Mouse (Mus musculus) midbrain, embryonic 16.5 days (tissue): ENCODE measurements at regions not wholly inside any gene's neighbourhood (a gene's known extent, or its start where the extent isn't known, plus 50 kb on each side); places are given as distances from the start of the nearest gene placed in this dataset.

Source experiments
- ATAC-seq: fragments of 200-750 bp; cut with Nextera tagmentation; 2 replicates; pipeline ENCODE4 v1.8.0; 2017; ENCODE audit warnings: moderate TSS enrichment
- H3K27ac ChIP-seq: fragments of 300-500 bp; sonication (generic); 2 replicates; pipeline ENCODE4 v1.5.1; 2014; ENCODE audit warnings: mild to moderate bottlenecking, low read length, mixed read lengths
- H3K27me3 ChIP-seq: fragments of 300-500 bp; sonication (generic); 2 replicates; pipeline ENCODE4 v1.6.1; 2014; ENCODE audit warnings: low read depth, low read length, mixed read lengths; ENCODE audit not compliant: control insufficient read depth, insufficient read depth
- H3K36me3 ChIP-seq: fragments of 300-500 bp; sonication (generic); 2 replicates; pipeline ENCODE4 v1.6.1; 2014; ENCODE audit warnings: mild to moderate bottlenecking, low read length, moderate library complexity, mixed read lengths; ENCODE audit not compliant: control insufficient read depth, insufficient read depth
- H3K4me1 ChIP-seq: fragments of 300-500 bp; sonication (generic); 2 replicates; pipeline ENCODE4 v1.6.1; 2014; ENCODE audit warnings: mild to moderate bottlenecking, low read length, mixed read lengths; ENCODE audit not compliant: control insufficient read depth, insufficient read depth
- H3K4me2 ChIP-seq: fragments of 300-500 bp; sonication (generic); 2 replicates; pipeline ENCODE4 v1.6.1; 2014; ENCODE audit warnings: mild to moderate bottlenecking, low read length, mixed read lengths
- H3K4me3 ChIP-seq: fragments of 300-500 bp; sonication (generic); 2 replicates; pipeline ENCODE4 v1.5.1; 2014; ENCODE audit warnings: low read depth, mild to moderate bottlenecking, low read length, moderate library complexity, mixed read lengths
- H3K9ac ChIP-seq: fragments of 300-500 bp; sonication (generic); 2 replicates; pipeline ENCODE4 v1.6.1; 2014; ENCODE audit warnings: low read depth, low read length, mixed read lengths
- H3K9me3 ChIP-seq: fragments of 300-500 bp; sonication (generic); replicated peaks from 2 replicates; pipeline ENCODE4 v1.6.1; 2014; ENCODE audit warnings: mild to moderate bottlenecking, low read length, mixed read lengths; ENCODE audit not compliant: control insufficient read depth, poor library complexity, severe bottlenecking
- WGBS: fragments of 180-500 bp; shearing (Covaris S2); extraction: QIAGEN DNeasy Blood & Tissue Kit; methylation state at CpG from one replicate; pipeline ENCODE4 v1.1.7; 2014; 5-methylcytosine and 5-hydroxymethylcytosine counted together

GRCm38 (mm10) chr9:69814432-69814831 lies 53.7 kb upstream of the Foxb1 start:
- Histone ChIP-seq H3K36me3 (no peaks in the 10 kb centered on the region), H3K4me1 (no peaks in the 10 kb centered on the region), H3K27me3 (no peaks in the 10 kb centered on the region), H3K27ac (no peak overlapping the region), H3K9ac (no peak overlapping the region), H3K9me3 (no peaks in the 10 kb centered on the region), H3K4me2 (no peak overlapping the region), H3K4me3 (no peak overlapping the region)
- 61% methylated on average over 3 of the region's 3 CpGs for WGBS
- no peak for ATAC-seq

DNA sequence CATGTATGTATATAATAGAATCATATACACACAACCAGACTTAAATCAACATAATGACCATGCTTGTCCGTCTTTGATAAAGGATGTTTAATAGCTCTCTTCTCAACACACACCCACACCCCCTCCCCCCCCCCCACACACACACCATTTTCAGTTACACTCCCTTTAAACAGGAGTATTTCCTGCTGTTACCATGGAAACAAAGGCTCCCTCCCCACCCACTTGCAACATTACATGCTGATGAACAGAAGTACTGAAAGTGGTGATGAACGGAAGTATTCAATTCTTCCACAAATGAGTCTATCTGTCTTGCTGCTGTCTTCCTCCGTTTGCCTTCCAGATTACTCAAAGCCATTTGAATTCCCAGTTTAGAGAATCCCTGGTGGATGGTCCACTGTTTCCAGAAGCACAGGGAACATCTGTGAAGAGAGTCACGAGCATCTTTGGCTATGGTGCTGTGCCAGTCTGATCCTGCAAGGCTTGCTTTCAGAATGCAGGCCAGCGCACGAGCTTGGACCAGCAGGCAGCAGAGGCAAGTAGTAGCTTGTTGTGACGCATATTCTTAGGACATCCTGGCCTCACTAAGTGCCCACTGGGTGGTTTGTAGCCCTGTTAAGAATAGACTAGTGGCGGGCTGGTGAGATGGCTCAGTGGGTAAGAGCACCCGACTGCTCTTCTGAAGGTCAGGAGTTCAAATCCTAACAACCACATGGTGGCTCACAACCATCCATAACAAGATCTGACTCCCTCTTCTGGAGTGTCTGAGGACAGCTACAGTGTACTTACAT lies 62.6 kb upstream of the Foxb1 start:
- Histone ChIP-seq H3K9ac (no peak overlapping the region), H3K9me3 (no peaks in the 10 kb centered on the region), H3K27ac (no peak overlapping the region), H3K4me1 (peaks cover 2% of the 10 kb centered on the region; the same call in 1 of the 2 replicates), H3K36me3 (no peaks in the 10 kb centered on the region), H3K4me2 (no peak overlapping the region), H3K4me3 (no peak overlapping the region), H3K27me3 (no peaks in the 10 kb centered on the region)
- 77% methylated on average over 9 of the region's 9 CpGs for WGBS
- no peak for ATAC-seq

DNA sequence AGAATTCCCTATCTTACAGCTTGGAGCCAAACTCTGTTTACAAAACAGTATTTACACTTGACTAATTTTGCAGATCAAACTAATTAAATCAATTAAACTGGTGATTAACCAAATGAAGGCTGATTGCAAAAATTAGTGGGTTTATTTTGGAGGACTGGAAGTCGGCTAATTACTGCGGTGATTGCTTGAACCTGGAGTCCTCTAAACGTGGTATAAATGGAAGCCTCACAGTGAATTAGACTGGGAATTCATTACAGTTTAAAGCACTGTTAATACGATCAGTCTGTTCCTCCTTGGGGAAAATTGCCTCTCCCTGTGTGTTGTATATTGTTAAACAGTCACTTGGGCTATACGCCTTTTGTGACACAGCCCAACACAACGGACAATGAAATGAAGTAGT lies 67.7 kb upstream of the Foxb1 start:
- Histone ChIP-seq H3K27ac (no peak overlapping the region), H3K27me3 (no peaks in the 10 kb centered on the region), H3K4me3 (no peak overlapping the region), H3K36me3 (no peaks in the 10 kb centered on the region), H3K4me1 (peaks cover under 1% of the 10 kb centered on the region; the same call in 1 of the 2 replicates), H3K9ac (no peak overlapping the region), H3K4me2 (no peak overlapping the region), H3K9me3 (no peaks in the 10 kb centered on the region)
- 61% methylated on average over 6 of the region's 6 CpGs for WGBS
- ATAC-seq: no peak

- Histone ChIP-seq H3K4me3 (no peak overlapping the region), H3K27ac (no peak overlapping the region), H3K4me2 (no peak overlapping the region), H3K4me1 (no peaks in the 10 kb centered on the region), H3K36me3 (no peaks in the 10 kb centered on the region), H3K9ac (no peak overlapping the region), H3K9me3 (no peaks in the 10 kb centered on the region), H3K27me3 (no peaks in the 10 kb centered on the region)
- WGBS: 88% methylated on average over 4 of the region's 4 CpGs
- ATAC-seq: no peak
Observed at GRCm38 (mm10) chr9:69835396-69835795, 74.7 kb upstream of the Foxb1 start.

DNA sequence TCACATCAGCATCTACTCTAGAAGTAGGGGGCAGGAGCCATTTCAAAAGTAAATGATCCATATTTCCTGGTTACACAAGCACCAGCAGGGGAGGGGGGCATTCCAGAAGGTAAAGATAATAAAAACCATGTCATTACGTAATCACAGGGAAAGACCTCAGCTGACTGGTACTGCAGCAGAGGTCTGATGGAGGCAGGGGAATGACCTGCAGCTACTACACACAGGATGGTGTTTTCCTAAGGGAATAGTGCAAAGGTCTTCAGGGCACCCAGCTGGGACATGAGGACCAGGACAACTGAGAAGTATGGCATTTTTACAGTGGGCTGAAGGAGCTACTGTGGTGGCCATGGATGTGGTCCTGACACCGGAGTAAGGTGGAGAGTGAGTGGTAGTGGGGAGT lies 78.5 kb upstream of the Foxb1 start:
- Histone ChIP-seq H3K9ac (no peak overlapping the region), H3K27ac (no peak overlapping the region), H3K9me3 (no peaks in the 10 kb centered on the region), H3K36me3 (no peaks in the 10 kb centered on the region), H3K4me2 (no peak overlapping the region), H3K4me1 (no peaks in the 10 kb centered on the region), H3K27me3 (no peaks in the 10 kb centered on the region), H3K4me3 (no peak overlapping the region)
- ATAC-seq: no peak
- 86% methylated on average over 2 of the region's 2 CpGs for WGBS

DNA sequence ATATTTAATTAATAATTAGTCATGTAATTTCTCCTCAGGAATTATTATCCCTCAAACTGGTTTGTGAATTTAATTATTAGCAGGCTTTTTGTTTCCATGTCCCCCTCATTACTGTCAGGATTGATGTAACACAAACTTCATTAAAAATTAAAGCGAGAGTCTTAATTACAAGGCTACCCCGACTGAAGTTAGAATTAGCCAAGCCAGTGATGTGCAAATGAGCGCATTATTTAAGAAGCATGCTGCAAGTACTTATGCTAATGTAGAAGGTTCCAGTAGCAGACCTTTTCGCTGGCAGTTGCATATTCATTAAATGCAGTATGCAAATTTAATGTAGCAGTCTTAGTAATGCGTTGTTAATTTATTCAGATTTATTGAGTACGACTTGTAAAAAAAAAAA lies 84.0 kb upstream of the Foxb1 start:
- 0 out of 2 replicates have a peak, but pooled peaks cover 4% of the 10 kb centered on the region for H3K4me1 ChIP-seq
- no peak overlapping the region for H3K4me2 ChIP-seq
- H3K9ac ChIP-seq: no peak overlapping the region
- H3K27me3 ChIP-seq: no peaks in the 10 kb centered on the region
- no peak overlapping the region for H3K27ac ChIP-seq
- no peaks in the 10 kb centered on the region for H3K9me3 ChIP-seq
- WGBS: 28% methylated on average over 6 of the region's 6 CpGs
- peak; percentile 78 for ATAC-seq
- no peaks in the 10 kb centered on the region for H3K36me3 ChIP-seq
- H3K4me3 ChIP-seq: no peak overlapping the region

DNA sequence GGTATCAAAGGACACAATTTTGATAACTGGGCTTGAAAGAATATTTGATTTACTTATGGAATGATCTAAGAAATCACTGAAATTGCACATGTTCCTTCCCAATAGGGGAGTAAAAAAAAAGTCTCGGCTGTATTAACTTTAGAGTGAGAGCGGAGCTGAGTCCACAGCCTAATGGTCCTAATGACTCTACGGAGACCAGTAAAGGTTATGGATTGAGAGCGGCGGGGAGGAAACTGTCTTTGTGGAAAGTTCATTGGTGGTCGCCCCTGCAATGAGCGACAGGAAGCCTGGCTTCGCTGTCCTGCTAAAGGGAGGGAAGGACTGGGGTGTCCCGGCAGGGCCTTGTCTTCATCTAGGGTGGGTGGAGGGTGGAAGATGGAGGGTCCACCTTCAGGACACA lies 84.5 kb upstream of the Foxb1 start:
- Histone ChIP-seq H3K36me3 (no peaks in the 10 kb centered on the region), H3K4me1 (0 out of 2 replicates have a peak, but pooled peaks cover 4% of the 10 kb centered on the region), H3K9ac (no peak overlapping the region), H3K4me3 (no peak overlapping the region), H3K27ac (no peak overlapping the region), H3K27me3 (no peaks in the 10 kb centered on the region), H3K9me3 (no peaks in the 10 kb centered on the region), H3K4me2 (no peak overlapping the region)
- WGBS: 68% methylated on average over 9 of the region's 9 CpGs
- ATAC-seq: no peak

DNA sequence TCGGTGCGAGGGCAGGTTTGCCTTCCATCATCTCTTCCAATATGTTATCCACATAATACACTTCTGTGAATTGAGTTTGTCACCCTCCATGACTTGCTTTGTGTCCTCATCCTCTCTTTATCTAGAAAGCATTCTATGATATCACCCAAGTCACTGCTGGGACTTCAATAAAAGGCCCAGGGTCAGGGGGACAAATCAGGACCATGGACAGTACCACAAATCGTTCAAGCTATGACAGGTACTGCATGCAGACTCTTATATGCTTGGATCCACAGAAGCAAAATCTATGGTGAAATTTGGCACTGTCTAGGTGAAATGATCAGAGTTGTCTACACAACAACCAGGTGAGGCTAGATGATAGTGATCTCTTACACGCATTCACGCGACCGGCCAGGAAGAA lies 95.9 kb upstream of the Foxb1 start:
- no peak overlapping the region for H3K9ac ChIP-seq
- no peak for ATAC-seq
- no peak overlapping the region for H3K4me3 ChIP-seq
- WGBS: 85% methylated on average over 7 of the region's 7 CpGs
- H3K36me3 ChIP-seq: no peaks in the 10 kb centered on the region
- no peaks in the 10 kb centered on the region for H3K27me3 ChIP-seq
- no peak overlapping the region for H3K27ac ChIP-seq
- no peaks in the 10 kb centered on the region for H3K9me3 ChIP-seq
- 0 out of 2 replicates have a peak, but pooled peaks cover 2% of the 10 kb centered on the region for H3K4me1 ChIP-seq
- no peak overlapping the region for H3K4me2 ChIP-seq

DNA sequence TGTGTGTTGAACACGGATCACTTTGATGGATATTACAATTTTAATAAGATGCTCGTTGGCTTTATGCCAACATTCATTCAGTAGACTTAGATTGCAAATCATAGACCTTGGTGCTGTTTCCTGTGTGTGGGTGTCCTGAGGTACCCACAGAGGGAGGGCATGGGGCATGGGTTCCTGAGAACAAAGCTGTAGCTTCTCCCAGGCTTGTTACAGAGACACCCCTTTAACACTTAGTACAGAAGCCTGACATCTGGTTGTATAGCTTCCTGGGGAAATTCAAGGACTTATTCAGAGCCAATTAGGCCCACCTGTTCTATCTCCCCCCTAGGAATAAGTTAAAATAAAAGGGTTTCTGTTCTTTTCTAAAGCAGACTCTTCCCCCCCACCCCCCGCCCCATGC lies 97.9 kb upstream of the Foxb1 start:
- H3K4me3 ChIP-seq: no peak overlapping the region
- H3K36me3 ChIP-seq: no peaks in the 10 kb centered on the region
- H3K4me2 ChIP-seq: no peak overlapping the region
- no peak overlapping the region for H3K9ac ChIP-seq
- H3K27me3 ChIP-seq: no peaks in the 10 kb centered on the region
- no peak for ATAC-seq
- 45% methylated on average over 3 of the region's 3 CpGs for WGBS
- H3K9me3 ChIP-seq: no peaks in the 10 kb centered on the region
- H3K27ac ChIP-seq: no peak overlapping the region
- H3K4me1 ChIP-seq: 0 out of 2 replicates have a peak, but pooled peaks cover 2% of the 10 kb centered on the region
